Mouse (Mus musculus): ENCODE measurements around the gene Pramef20.
"Not testable (repeated sequence)": the region's sequence is repeated elsewhere in the genome, so short reads cannot be mapped to it uniquely, and the experiment has no call there.

Gene Pramef20

GRCm38 (mm10) chr4:144377911-144378310, at the start of gene Pramef20:
Gene Pramef20 (minus strand): TSS chr4:144377933.
- DNase-seq (ENCODE audit: low spot score in 2 of 2): no peak

GRCm38 (mm10) chr4:144424590-144424989, 46.9 kb upstream of the Pramef20 start:
- no peak for DNase-seq (ENCODE audit: low spot score in 2 of 2)

GRCm38 (mm10) chr4:144420644-144421043, 42.9 kb upstream of the Pramef20 start:
- DNase-seq (ENCODE audit: low spot score in 2 of 2): no peak

- DNase-seq (ENCODE audit: low spot score in 2 of 2): no peak
These were observed 30.6 kb upstream of the Pramef20 start, which contains the start of gene Pramef12 for GRCm38 (mm10) chr4:144408290-144408689. Gene Pramef12 (minus strand): TSS chr4:144408464.

GRCm38 (mm10) chr4:144406261-144406660, 28.5 kb upstream of the Pramef20 start:
- no peak for DNase-seq (ENCODE audit: low spot score in 2 of 2)

- no peak for DNase-seq (ENCODE audit: low spot score in 2 of 2)
These were observed 26.8 kb upstream of the Pramef20 start for GRCm38 (mm10) chr4:144404456-144405086.

- no peak for DNase-seq (ENCODE audit: low spot score in 2 of 2)
These were observed 25.0 kb upstream of the Pramef20 start for GRCm38 (mm10) chr4:144402712-144403111.

- no peak for DNase-seq (ENCODE audit: low spot score in 2 of 2)
These were observed 18.6 kb upstream of the Pramef20 start for GRCm38 (mm10) chr4:144396316-144396715.

- DNase-seq (ENCODE audit: low spot score in 2 of 2): not testable (repeated sequence)
These were observed 20.1 kb downstream of the Pramef20 start, which contains the start of gene Gm13119 for GRCm38 (mm10) chr4:144357642-144358041. Gene Gm13119 (plus strand): TSS chr4:144357942.

GRCm38 (mm10) chr4:144335856-144336255, 41.9 kb downstream of the Pramef20 start:
- not testable (repeated sequence) for DNase-seq (ENCODE audit: low spot score in 2 of 2)

GRCm38 (mm10) chr4:144329949-144330348, 47.8 kb downstream of the Pramef20 start, which contains the start of gene Gm13128:
Gene Gm13128 (plus strand): TSS chr4:144330249.
- DNase-seq (ENCODE audit: low spot score in 2 of 2): not testable (repeated sequence)

All from frontal cortex, postnatal 36 days (tissue).